Mouse (Mus musculus) myocyte (in vitro differentiated cells): ENCODE measurements at regions not wholly inside any gene's neighbourhood (a gene's known extent, or its start where the extent isn't known, plus 50 kb on each side); places are given as distances from the start of the nearest gene placed in this dataset.

Experiments used
- CEBPB ChIP-seq: IDR thresholded peaks from 2 replicates; pipeline ENCODE4 v1.6.1; 2011; ENCODE audit warnings: mild to moderate bottlenecking, moderate library complexity; ENCODE audit not compliant: poor library complexity, insufficient read depth, severe bottlenecking
- E2F4 ChIP-seq: IDR thresholded peaks from one replicate; pipeline ENCODE4 v1.6.1; 2011; ENCODE audit warnings: mild to moderate bottlenecking, control low read depth, moderate library complexity; ENCODE audit not compliant: insufficient read depth
- MAX ChIP-seq: IDR thresholded peaks from one replicate; pipeline ENCODE4 v1.6.1; 2011; ENCODE audit warnings: low read depth, mild to moderate bottlenecking, control low read depth
- MYOD1 ChIP-seq, 3 experiments: IDR thresholded peaks; one replicate each; pipeline ENCODE4 v1.6.1; 2011; ENCODE audit warnings: control low read depth in 2 of 3, low read depth in 2 of 3, mild to moderate bottlenecking in 2 of 3, moderate library complexity in 1 of 3; ENCODE audit not compliant: insufficient read length in 2 of 3, control insufficient read depth in 1 of 3
- MYOG ChIP-seq, 3 experiments: IDR thresholded peaks; one replicate each; pipeline ENCODE4 v1.6.1; 2011; ENCODE audit warnings: control low read depth in 2 of 3, low read depth in 2 of 3, mild to moderate bottlenecking in 2 of 3; ENCODE audit not compliant: insufficient read length in 2 of 3, control insufficient read depth in 1 of 3, insufficient read depth in 1 of 3
- POLR2A ChIP-seq: IDR thresholded peaks from one replicate; pipeline ENCODE4 v1.6.1; 2011; ENCODE audit warnings: low read depth, mild to moderate bottlenecking, control low read depth, moderate library complexity; ENCODE audit not compliant: insufficient read length
- POLR2AphosphoS2 ChIP-seq: IDR thresholded peaks from one replicate; pipeline ENCODE4 v1.6.1; 2011; ENCODE audit warnings: low read depth, control low read depth; ENCODE audit not compliant: insufficient read length
- REST ChIP-seq: IDR thresholded peaks from one replicate; pipeline ENCODE4 v1.6.1; 2011; ENCODE audit warnings: mild to moderate bottlenecking, control low read depth, moderate library complexity; ENCODE audit not compliant: insufficient read depth, insufficient read length
- SRF ChIP-seq: IDR thresholded peaks from one replicate; pipeline ENCODE4 v1.6.1; 2011; ENCODE audit warnings: low read depth; ENCODE audit not compliant: control insufficient read depth, insufficient read length
- TCF12 ChIP-seq: IDR thresholded peaks from one replicate; pipeline ENCODE4 v1.6.1; 2011; ENCODE audit warnings: mild to moderate bottlenecking, control low read depth; ENCODE audit not compliant: poor library complexity, insufficient read depth, severe bottlenecking
- TCF3 ChIP-seq: IDR thresholded peaks from one replicate; pipeline ENCODE4 v1.6.1; 2011; ENCODE audit warnings: low read depth, control low read depth; ENCODE audit not compliant: insufficient read length
- USF1 ChIP-seq: IDR thresholded peaks from one replicate; pipeline ENCODE4 v1.6.1; 2011; ENCODE audit warnings: low read depth, mild to moderate bottlenecking, control low read depth, moderate library complexity

GRCm38 (mm10) chr6:117627461-117627860 lies 213.5 kb upstream of the Zfp637 start:
- TF ChIP-seq POLR2A: no peak
- TF ChIP-seq TCF12: no peak
- TF ChIP-seq CEBPB: no peak
- TF ChIP-seq MAX: no peak
- TF ChIP-seq MYOD1 (IDR thresholded peaks at IDR 0.05; ENCODE audit: control insufficient read depth in 1 of 3, insufficient read length in 2 of 3, low read depth in 2 of 3): no peak
- no peak for TF ChIP-seq USF1
- TF ChIP-seq REST: no peak
- TF ChIP-seq MYOG (IDR thresholded peaks at IDR 0.05; ENCODE audit: control insufficient read depth in 1 of 3, insufficient read depth in 1 of 3, insufficient read length in 2 of 3, low read depth in 2 of 3): no peak
- TF ChIP-seq TCF3: no peak
- TF ChIP-seq E2F4: no peak
- TF ChIP-seq POLR2AphosphoS2: no peak
- no peak for TF ChIP-seq SRF
